Mouse (Mus musculus) frontal cortex, postnatal 10 days (tissue): ENCODE measurements around the gene Ncoa4.

Source experiments
- DNase-seq, 2 experiments: peaks; one replicate each; pipeline ENCODE4 v3.0.0; 2022; ENCODE audit warnings: low spot score in 2 of 2, mixed read lengths in 1 of 2

Ncoa4 gene

GRCm38 (mm10) chr14:32201354-32201753, 41.7 kb downstream of the Ncoa4 start:
- no peak for DNase-seq

GRCm38 (mm10) chr14:32201791-32202451, 42.3 kb downstream of the Ncoa4 start, which contains the start of the genes Timm23 and Parg:
Gene Timm23 (minus strand): TSS chr14:32201898.
Gene Parg (plus strand): TSS chr14:32201949.
- DNase-seq, result peak; percentile 76 to 88

- no peak for DNase-seq
Observed at GRCm38 (mm10) chr14:32226601-32227000, 66.9 kb downstream of the Ncoa4 start.

GRCm38 (mm10) chr14:32228996-32229395, 69.3 kb downstream of the Ncoa4 start:
- DNase-seq, result peak in 1 of 2 experiments; percentile 22
